Mouse (Mus musculus) heart, postnatal 4 days (tissue): ENCODE measurements around the gene Magi2. TPM values are rescaled to one million over a fixed set of nuclear protein-coding genes. Genes with fewer than 3 reads are reported as not detected.
"Not testable (repeated sequence)": the region's sequence is repeated elsewhere in the genome, so short reads cannot be mapped to it uniquely, and the experiment has no call there.

Experiments
- DNase-seq: peaks from one replicate; pipeline ENCODE4 v3.0.0; 2021
- total RNA-seq, 2 experiments: library from RNA; stranded (reverse); gene quantifications; 2 replicates each; pipeline ENCODE4 v1.2.3; 2021

The Magi2 gene
- total RNA-seq, 2 experiments from 2014 or later: 2.0 to 3.8 TPM

- no peak for DNase-seq
These were observed 1029.5 kb downstream of the Magi2 start for GRCm38 (mm10) chr5:20256150-20256868.

GRCm38 (mm10) chr5:20256933-20257332, 1030.1 kb downstream of the Magi2 start:
- DNase-seq: no peak

GRCm38 (mm10) chr5:20257419-20257818, 1030.6 kb downstream of the Magi2 start:
- no peak for DNase-seq

- no peak for DNase-seq
These were observed 1032.9 kb downstream of the Magi2 start for GRCm38 (mm10) chr5:20259719-20260118.

GRCm38 (mm10) chr5:20272680-20273079, 1045.8 kb downstream of the Magi2 start:
- not testable (repeated sequence) for DNase-seq

GRCm38 (mm10) chr5:20275632-20276031, 1048.8 kb downstream of the Magi2 start:
- no peak for DNase-seq

GRCm38 (mm10) chr5:20285080-20285840, 1058.4 kb downstream of the Magi2 start:
- no peak for DNase-seq

- no peak for DNase-seq
These were observed 1067.7 kb downstream of the Magi2 start for GRCm38 (mm10) chr5:20294521-20294920.

GRCm38 (mm10) chr5:20299816-20300215, 1073.0 kb downstream of the Magi2 start:
- no peak for DNase-seq

GRCm38 (mm10) chr5:20303056-20303965, 1076.5 kb downstream of the Magi2 start:
- DNase-seq: no peak

GRCm38 (mm10) chr5:20320970-20321369, 1094.1 kb downstream of the Magi2 start:
- DNase-seq: no peak

- no peak for DNase-seq
These were observed 1098.5 kb downstream of the Magi2 start for GRCm38 (mm10) chr5:20325290-20325689.

GRCm38 (mm10) chr5:20328901-20329300, 1102.1 kb downstream of the Magi2 start:
- DNase-seq: no peak

- DNase-seq: no peak
These were observed 1103.2 kb downstream of the Magi2 start for GRCm38 (mm10) chr5:20330025-20330424.

GRCm38 (mm10) chr5:20332574-20332973, 1105.7 kb downstream of the Magi2 start:
- DNase-seq: no peak

- DNase-seq: no peak
These were observed 1107.7 kb downstream of the Magi2 start for GRCm38 (mm10) chr5:20334549-20334948.

- DNase-seq: no peak
These were observed 1126.1 kb downstream of the Magi2 start for GRCm38 (mm10) chr5:20352941-20353340.

- no peak for DNase-seq
These were observed 1131.6 kb downstream of the Magi2 start for GRCm38 (mm10) chr5:20358437-20358836.

GRCm38 (mm10) chr5:20359021-20359420, 1132.2 kb downstream of the Magi2 start:
- DNase-seq: no peak

GRCm38 (mm10) chr5:20362154-20362553, 1135.3 kb downstream of the Magi2 start:
- no peak for DNase-seq

GRCm38 (mm10) chr5:20363216-20363615, 1136.4 kb downstream of the Magi2 start:
- no peak for DNase-seq

- DNase-seq: no peak
These were observed 1146.8 kb downstream of the Magi2 start for GRCm38 (mm10) chr5:20373586-20373985.
